Mouse (Mus musculus) lung, embryonic 14.5 days (tissue): Measurements from ENCODE around the gene Srp72. TPM values are rescaled to one million over a fixed set of nuclear protein-coding genes. Genes with fewer than 3 reads are reported as not detected.
A peak's percentile ranks its signal among the peaks of the same experiment; 100 is the strongest.

Experiments used
- ATAC-seq: fragments of 200-750 bp; cut with Nextera tagmentation; 2 replicates; pipeline ENCODE4 v1.8.0; 2017; ENCODE audit warnings: mild to moderate bottlenecking, moderate TSS enrichment, moderate library complexity; ENCODE audit not compliant: insufficient read depth
- DNase-seq: peaks from one replicate; pipeline ENCODE4 v3.0.0-alpha.2; 2015
- H3K27ac ChIP-seq: fragments of 300-500 bp; sonication (generic); 2 replicates; pipeline ENCODE4 v1.5.1; 2014; ENCODE audit warnings: low read depth, mild to moderate bottlenecking, moderate library complexity
- H3K27me3 ChIP-seq: fragments of 300-500 bp; sonication (generic); 2 replicates; pipeline ENCODE4 v1.6.1; 2014; ENCODE audit warnings: low read length, control low read depth; ENCODE audit not compliant: insufficient read depth
- H3K36me3 ChIP-seq: fragments of 300-500 bp; sonication (generic); 2 replicates; pipeline ENCODE4 v1.6.1; 2014; ENCODE audit warnings: control low read depth; ENCODE audit not compliant: insufficient read depth
- H3K4me1 ChIP-seq: fragments of 300-500 bp; sonication (generic); 2 replicates; pipeline ENCODE4 v1.6.1; 2014; ENCODE audit warnings: antibody characterized with exemption, control low read depth; ENCODE audit not compliant: insufficient read depth
- H3K4me2 ChIP-seq: fragments of 300-500 bp; sonication (generic); 2 replicates; pipeline ENCODE4 v1.6.1; 2014; ENCODE audit warnings: mild to moderate bottlenecking
- H3K4me3 ChIP-seq: fragments of 300-500 bp; sonication (generic); 2 replicates; pipeline ENCODE4 v1.5.1; 2014; ENCODE audit warnings: low read depth, low read length
- H3K9ac ChIP-seq: fragments of 300-500 bp; sonication (generic); 2 replicates; pipeline ENCODE4 v1.6.1; 2014
- H3K9me3 ChIP-seq: fragments of 300-500 bp; sonication (generic); 2 replicates; pipeline ENCODE4 v1.6.1; 2016; ENCODE audit warnings: low read depth, low read length, control low read depth
- CTCF ChIP-seq: IDR thresholded peaks from 2 replicates; pipeline ENCODE4 v1.5.1; 2016; ENCODE audit warnings: antibody characterized with exemption, low read depth
- WGBS: fragments of 180-500 bp; shearing (Covaris S2); extraction: QIAGEN DNeasy Blood & Tissue Kit; methylation state at CpG from one replicate; pipeline ENCODE4 v1.1.7; 2014; 5-methylcytosine and 5-hydroxymethylcytosine counted together
- polyA plus RNA-seq: library from polyadenylated mRNA; unstranded; fragments of >200 nt; fragmentation: Nextera tagmentation; extraction: Ambion mirVana; gene quantifications from 2 replicates; pipeline ENCODE4 v1.2.1, GENCODE M21; 2014

The Srp72 gene
- polyA plus RNA-seq, 1 experiment from 2014 or later = 100 TPM

DNA sequence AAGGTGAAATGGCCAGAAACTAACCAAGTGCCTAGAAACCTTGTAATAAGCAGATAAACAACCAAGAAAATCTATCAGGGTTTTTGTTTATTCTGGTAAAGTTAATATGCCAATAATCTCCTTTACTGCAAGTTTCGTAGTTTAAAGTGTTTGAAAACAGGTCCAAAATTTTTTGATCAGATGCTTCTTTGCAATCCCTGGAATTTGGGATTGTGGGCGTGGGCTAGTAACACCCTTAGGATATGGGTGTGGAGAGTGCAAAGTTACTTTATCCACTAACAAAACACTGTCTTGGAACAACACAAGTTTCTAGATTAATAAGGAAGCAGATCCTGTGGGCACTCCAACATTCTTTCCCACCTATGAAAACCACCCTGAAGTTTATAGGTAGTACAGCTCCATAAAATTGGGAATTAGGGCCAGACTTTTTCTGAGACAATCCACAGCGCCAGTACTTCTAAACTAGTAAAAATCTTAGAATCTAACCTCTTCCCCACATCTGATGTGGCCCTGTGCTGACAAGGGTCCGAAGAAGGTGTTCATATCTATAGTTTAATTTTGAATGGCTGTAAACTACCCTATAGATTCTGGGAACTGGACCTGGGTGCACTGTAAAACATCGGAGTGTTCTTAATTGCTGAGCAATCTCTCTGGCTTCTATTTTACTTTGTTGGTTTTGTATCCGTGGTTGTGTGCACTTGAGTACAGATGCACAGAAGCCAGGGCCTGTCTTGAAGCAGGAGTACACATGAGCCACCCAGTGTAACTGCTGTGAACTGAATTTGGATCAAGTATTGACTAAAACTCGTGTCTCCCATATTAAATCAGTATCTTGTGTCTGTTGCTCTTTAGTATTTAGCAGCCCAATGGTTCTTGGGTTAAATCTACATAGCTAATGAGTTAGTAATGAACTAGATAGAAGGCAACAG, 22.1 kb upstream of the Srp72 start:
- no peaks in the 10 kb centered on the region for H3K27me3 ChIP-seq
- H3K9me3 ChIP-seq = no peaks in the 10 kb centered on the region
- ATAC-seq (no peak), DNase-seq (peak; percentile 53)
- peak overlapping the region; percentile 78 for H3K4me3 ChIP-seq
- H3K36me3 ChIP-seq = peaks cover 35% of the 10 kb centered on the region
- peak overlapping the region; percentile 79 for H3K9ac ChIP-seq
- TF ChIP-seq CTCF = no peak
- peak overlapping the region; percentile 85 for H3K4me2 ChIP-seq
- 9% methylated on average over 7 of the region's 7 CpGs for WGBS
- H3K27ac ChIP-seq = peak overlapping the region; percentile 89
- H3K4me1 ChIP-seq = peaks cover 15% of the 10 kb centered on the region

DNA sequence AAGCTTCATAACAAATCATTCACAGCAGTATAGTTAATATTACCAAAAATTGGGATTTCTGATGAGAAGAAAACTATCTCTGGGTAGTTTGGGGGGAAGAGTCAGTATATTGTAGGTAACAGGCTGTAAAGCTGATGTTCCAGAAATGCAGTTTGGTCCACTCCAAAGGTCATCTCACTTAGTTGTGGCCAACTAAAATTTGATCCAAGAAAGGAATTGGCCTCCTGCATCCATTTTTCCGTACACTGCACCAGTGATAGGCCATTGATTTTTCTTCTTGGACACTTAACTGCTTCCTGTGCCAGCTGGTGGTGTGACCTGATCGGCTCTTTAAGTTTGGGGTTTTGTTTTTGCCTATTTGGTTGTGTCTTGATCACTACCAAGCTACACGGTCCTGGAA, 20.7 kb upstream of the Srp72 start:
- H3K36me3 ChIP-seq = peaks cover 40% of the 10 kb centered on the region
- H3K4me1 ChIP-seq = peaks cover 12% of the 10 kb centered on the region
- H3K4me3 ChIP-seq = no peak overlapping the region
- whole genome bisulfite sequencing = 74% methylated on average over 3 of the region's 3 CpGs
- TF ChIP-seq CTCF = no peak
- no peak for DNase-seq
- no peak for ATAC-seq
- H3K4me2 ChIP-seq = no peak overlapping the region
- no peak overlapping the region for H3K9ac ChIP-seq
- H3K9me3 ChIP-seq = no peaks in the 10 kb centered on the region
- no peak overlapping the region for H3K27ac ChIP-seq
- H3K27me3 ChIP-seq = no peaks in the 10 kb centered on the region

DNA sequence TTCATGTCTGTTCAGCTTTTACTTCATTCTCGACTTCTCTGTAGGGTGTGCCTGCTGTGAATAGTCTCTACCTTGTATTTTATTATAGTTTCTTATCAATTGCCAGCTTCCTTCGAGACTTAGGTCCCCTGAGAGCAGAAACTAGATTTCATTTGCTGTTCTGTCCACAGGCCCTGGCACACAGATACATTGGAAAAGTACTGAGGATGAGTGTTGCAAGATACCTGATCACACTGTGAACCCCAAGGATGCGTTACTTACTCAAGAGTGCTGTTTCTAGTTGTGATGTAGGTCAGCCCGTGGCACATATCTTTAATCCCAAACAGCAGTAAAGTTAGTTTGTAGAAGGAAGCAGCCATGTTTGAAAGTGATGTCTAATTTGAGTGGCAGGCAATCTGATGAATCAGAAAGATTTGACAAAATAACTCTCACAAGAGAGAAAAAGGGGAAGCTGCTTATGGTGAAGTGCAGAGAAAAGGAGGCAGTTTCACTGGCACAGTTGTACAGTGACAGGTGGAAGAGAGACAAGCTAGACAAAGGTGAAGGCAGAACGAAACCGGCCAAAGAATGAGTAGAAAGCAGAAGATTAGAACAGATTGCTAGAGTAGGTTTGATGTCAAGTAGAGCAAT, 20.1 kb upstream of the Srp72 start:
- Histone ChIP-seq H3K4me2 (no peak overlapping the region), H3K4me3 (no peak overlapping the region), H3K27ac (no peak overlapping the region), H3K36me3 (peaks cover 45% of the 10 kb centered on the region), H3K9me3 (no peaks in the 10 kb centered on the region), H3K4me1 (peaks cover 10% of the 10 kb centered on the region), H3K27me3 (no peaks in the 10 kb centered on the region), H3K9ac (no peak overlapping the region)
- no peak for ATAC-seq
- no peak for TF ChIP-seq CTCF
- DNase-seq = no peak
- 85% methylated on average over 6 of the region's 6 CpGs for WGBS

- no peak for ATAC-seq
- no peak overlapping the region for H3K4me2 ChIP-seq
- H3K4me3 ChIP-seq = no peak overlapping the region
- H3K27me3 ChIP-seq = no peaks in the 10 kb centered on the region
- no peak for TF ChIP-seq CTCF
- H3K9me3 ChIP-seq = no peaks in the 10 kb centered on the region
- DNase-seq = no peak
- H3K9ac ChIP-seq = no peak overlapping the region
- 68% methylated on average over 4 of the region's 4 CpGs for WGBS
- peaks cover 55% of the 10 kb centered on the region for H3K36me3 ChIP-seq
- no peak overlapping the region; the same call in 1 of the 2 replicates for H3K27ac ChIP-seq
- peaks cover 5% of the 10 kb centered on the region; the same call in 1 of the 2 replicates for H3K4me1 ChIP-seq
These were observed 19.0 kb upstream of the Srp72 start for GRCm38 (mm10) chr5:76955474-76955873.

- no peak; the same call in 1 of the 2 replicates for TF ChIP-seq CTCF
- H3K27me3 ChIP-seq = no peaks in the 10 kb centered on the region
- no peak overlapping the region for H3K9ac ChIP-seq
- H3K4me3 ChIP-seq = no peak overlapping the region
- no peaks in the 10 kb centered on the region for H3K9me3 ChIP-seq
- no peaks in the 10 kb centered on the region for H3K4me1 ChIP-seq
- H3K4me2 ChIP-seq = no peak overlapping the region
- no peak overlapping the region for H3K27ac ChIP-seq
- DNase-seq (no peak), ATAC-seq (no peak)
- H3K36me3 ChIP-seq = peaks cover 79% of the 10 kb centered on the region
- 98% methylated on average over 1 of the region's 1 CpGs for WGBS
These were observed 16.5 kb upstream of the Srp72 start for GRCm38 (mm10) chr5:76957954-76958353.

GRCm38 (mm10) chr5:76959587-76959986, 14.9 kb upstream of the Srp72 start:
- 79% methylated on average over 5 of the region's 5 CpGs for WGBS

DNA sequence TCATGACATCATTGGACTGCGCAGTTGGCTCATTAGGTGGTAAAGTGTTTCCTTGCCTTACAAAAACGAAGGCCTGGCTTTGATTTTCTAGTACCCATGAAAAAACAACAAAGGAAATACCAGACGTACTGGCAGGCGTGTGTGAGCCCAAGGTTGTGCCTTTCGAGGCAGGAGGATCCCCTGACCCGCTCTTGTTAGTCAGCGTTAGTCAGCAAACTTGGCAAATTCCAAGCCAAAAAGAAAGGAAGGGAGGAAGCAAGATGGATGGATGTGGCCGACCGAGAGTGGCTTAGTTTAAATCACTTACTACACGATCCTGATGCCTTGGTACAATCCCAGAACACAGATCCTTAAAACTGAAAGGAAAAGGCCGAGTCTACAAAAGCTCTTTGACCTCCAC, 11.9 kb upstream of the Srp72 start:
- no peaks in the 10 kb centered on the region for H3K9me3 ChIP-seq
- TF ChIP-seq CTCF = no peak
- 76% methylated on average over 11 of the region's 11 CpGs for WGBS
- peaks cover 96% of the 10 kb centered on the region for H3K36me3 ChIP-seq
- H3K4me3 ChIP-seq = no peak overlapping the region
- no peaks in the 10 kb centered on the region for H3K27me3 ChIP-seq
- no peak for DNase-seq
- H3K4me2 ChIP-seq = no peak overlapping the region
- H3K27ac ChIP-seq = no peak overlapping the region
- H3K4me1 ChIP-seq = no peaks in the 10 kb centered on the region
- no peak overlapping the region for H3K9ac ChIP-seq
- no peak for ATAC-seq

More at GRCm38 (mm10) chr5:76959587-76959986, 14.9 kb upstream of the Srp72 start:
- Histone ChIP-seq H3K9me3 (no peaks in the 10 kb centered on the region), H3K9ac (no peak overlapping the region), H3K4me3 (no peak overlapping the region), H3K27me3 (no peaks in the 10 kb centered on the region), H3K4me1 (no peaks in the 10 kb centered on the region), H3K36me3 (peaks cover 96% of the 10 kb centered on the region), H3K4me2 (no peak overlapping the region), H3K27ac (no peak overlapping the region)
- ATAC-seq (no peak), DNase-seq (no peak)
- TF ChIP-seq CTCF = no peak
